Mouse (Mus musculus): ENCODE measurements around the gene Dtnb. TPM values are rescaled to one million over a fixed set of nuclear protein-coding genes. Genes with fewer than 3 reads are reported as not detected.
A peak's percentile ranks its signal among the peaks of the same experiment; 100 is the strongest.

Gene Dtnb
- polyA plus RNA-seq, 1 experiment, result 1.6 TPM

GRCm38 (mm10) chr12:3807548-3808395 is 235.6 kb downstream of the Dtnb start:
- no peak overlapping the region for H3K27ac ChIP-seq (ENCODE audit: insufficient read depth, low read depth, low read length)
- TF ChIP-seq POLR2A (IDR thresholded peaks at IDR 0.05; ENCODE audit: borderline replicate concordance, low read depth, low read length) (no peak), CTCF (IDR thresholded peaks at IDR 0.05; ENCODE audit: low read depth, low read length) (no peak)
- H3K4me1 ChIP-seq (ENCODE audit: control insufficient read depth, insufficient read depth, low read length), result peaks cover 46% of the 10 kb centered on the region
- peak overlapping the region; percentile 73 for H3K4me3 ChIP-seq (ENCODE audit: insufficient read depth, low read length)

- Histone ChIP-seq H3K4me3 (ENCODE audit: insufficient read depth, low read length) (peak overlapping the region; percentile 73), H3K27ac (ENCODE audit: insufficient read depth, low read depth, low read length) (no peak overlapping the region), H3K4me1 (ENCODE audit: control insufficient read depth, insufficient read depth, low read length) (peaks cover 51% of the 10 kb centered on the region)
- TF ChIP-seq POLR2A (IDR thresholded peaks at IDR 0.05; ENCODE audit: borderline replicate concordance, low read depth, low read length) (no peak), CTCF (IDR thresholded peaks at IDR 0.05; ENCODE audit: low read depth, low read length) (no peak)
These were observed 236.3 kb downstream of the Dtnb start for GRCm38 (mm10) chr12:3808396-3808981.

- peaks cover 47% of the 10 kb centered on the region for H3K4me1 ChIP-seq (ENCODE audit: control insufficient read depth, insufficient read depth, low read length)
- TF ChIP-seq CTCF (IDR thresholded peaks at IDR 0.05; ENCODE audit: low read depth, low read length) (no peak), POLR2A (IDR thresholded peaks at IDR 0.05; ENCODE audit: borderline replicate concordance, low read depth, low read length) (no peak)
- no peak overlapping the region for H3K27ac ChIP-seq (ENCODE audit: insufficient read depth, low read depth, low read length)
- H3K4me3 ChIP-seq (ENCODE audit: insufficient read depth, low read length), result no peak overlapping the region
These were observed 237.5 kb downstream of the Dtnb start for GRCm38 (mm10) chr12:3809520-3810180.

GRCm38 (mm10) chr12:3810455-3810854 is 238.3 kb downstream of the Dtnb start:
- Histone ChIP-seq H3K27ac (ENCODE audit: insufficient read depth, low read depth, low read length) (no peak overlapping the region), H3K4me3 (ENCODE audit: insufficient read depth, low read length) (no peak overlapping the region), H3K4me1 (ENCODE audit: control insufficient read depth, insufficient read depth, low read length) (peaks cover 45% of the 10 kb centered on the region)
- no peak for TF ChIP-seq CTCF (IDR thresholded peaks at IDR 0.05; ENCODE audit: low read depth, low read length)
- TF ChIP-seq POLR2A (IDR thresholded peaks at IDR 0.05; ENCODE audit: borderline replicate concordance, low read depth, low read length), result no peak

- Histone ChIP-seq H3K4me1 (ENCODE audit: control insufficient read depth, insufficient read depth, low read length) (peaks cover 41% of the 10 kb centered on the region), H3K27ac (ENCODE audit: insufficient read depth, low read depth, low read length) (no peak overlapping the region), H3K4me3 (ENCODE audit: insufficient read depth, low read length) (no peak overlapping the region)
- TF ChIP-seq CTCF (IDR thresholded peaks at IDR 0.05; ENCODE audit: low read depth, low read length) (no peak), POLR2A (IDR thresholded peaks at IDR 0.05; ENCODE audit: borderline replicate concordance, low read depth, low read length) (no peak)
These were observed 239.4 kb downstream of the Dtnb start for GRCm38 (mm10) chr12:3811596-3811995.

GRCm38 (mm10) chr12:3812251-3812650 is 240.1 kb downstream of the Dtnb start:
- Histone ChIP-seq H3K27ac (ENCODE audit: insufficient read depth, low read depth, low read length) (no peak overlapping the region), H3K4me1 (ENCODE audit: control insufficient read depth, insufficient read depth, low read length) (peaks cover 44% of the 10 kb centered on the region), H3K4me3 (ENCODE audit: insufficient read depth, low read length) (no peak overlapping the region)
- TF ChIP-seq POLR2A (IDR thresholded peaks at IDR 0.05; ENCODE audit: borderline replicate concordance, low read depth, low read length) (no peak), CTCF (IDR thresholded peaks at IDR 0.05; ENCODE audit: low read depth, low read length) (no peak)

- TF ChIP-seq POLR2A (IDR thresholded peaks at IDR 0.05; ENCODE audit: borderline replicate concordance, low read depth, low read length) (no peak), CTCF (IDR thresholded peaks at IDR 0.05; ENCODE audit: low read depth, low read length) (no peak)
- Histone ChIP-seq H3K4me3 (ENCODE audit: insufficient read depth, low read length) (no peak overlapping the region), H3K27ac (ENCODE audit: insufficient read depth, low read depth, low read length) (no peak overlapping the region), H3K4me1 (ENCODE audit: control insufficient read depth, insufficient read depth, low read length) (peaks cover 51% of the 10 kb centered on the region)
These were observed 241.0 kb downstream of the Dtnb start for GRCm38 (mm10) chr12:3813138-3813537.

- no peak overlapping the region for H3K27ac ChIP-seq (ENCODE audit: insufficient read depth, low read depth, low read length)
- no peak overlapping the region for H3K4me3 ChIP-seq (ENCODE audit: insufficient read depth, low read length)
- peaks cover 51% of the 10 kb centered on the region for H3K4me1 ChIP-seq (ENCODE audit: control insufficient read depth, insufficient read depth, low read length)
- no peak for TF ChIP-seq POLR2A (IDR thresholded peaks at IDR 0.05; ENCODE audit: borderline replicate concordance, low read depth, low read length)
- TF ChIP-seq CTCF (IDR thresholded peaks at IDR 0.05; ENCODE audit: low read depth, low read length), result no peak
These were observed 243.2 kb downstream of the Dtnb start for GRCm38 (mm10) chr12:3815386-3815785.

- no peak overlapping the region for H3K4me3 ChIP-seq (ENCODE audit: insufficient read depth, low read length)
- peaks cover 48% of the 10 kb centered on the region for H3K4me1 ChIP-seq (ENCODE audit: control insufficient read depth, insufficient read depth, low read length)
These were observed 244.9 kb downstream of the Dtnb start for GRCm38 (mm10) chr12:3817033-3817432.

GRCm38 (mm10) chr12:3817566-3817965 is 245.4 kb downstream of the Dtnb start:
- Histone ChIP-seq H3K4me1 (ENCODE audit: control insufficient read depth, insufficient read depth, low read length) (peaks cover 47% of the 10 kb centered on the region), H3K27ac (ENCODE audit: insufficient read depth, low read depth, low read length) (no peak overlapping the region), H3K4me3 (ENCODE audit: insufficient read depth, low read length) (no peak overlapping the region)
- TF ChIP-seq POLR2A (IDR thresholded peaks at IDR 0.05; ENCODE audit: borderline replicate concordance, low read depth, low read length) (no peak), CTCF (IDR thresholded peaks at IDR 0.05; ENCODE audit: low read depth, low read length) (no peak)

More at GRCm38 (mm10) chr12:3817033-3817432, 244.9 kb downstream of the Dtnb start:
- H3K27ac ChIP-seq (ENCODE audit: insufficient read depth, low read depth, low read length), result no peak overlapping the region
- TF ChIP-seq POLR2A (IDR thresholded peaks at IDR 0.05; ENCODE audit: borderline replicate concordance, low read depth, low read length) (no peak), CTCF (IDR thresholded peaks at IDR 0.05; ENCODE audit: low read depth, low read length) (no peak)

Measured in bone marrow macrophage, adult 2 months (primary cell).